Mouse (Mus musculus): ENCODE measurements at regions not wholly inside any gene's neighbourhood (a gene's known extent, or its start where the extent isn't known, plus 50 kb on each side); places are given as distances from the start of the nearest gene placed in this dataset.

- DNase-seq (ENCODE audit: extremely low spot score in 1 of 2, low spot score in 1 of 2), result no peak
Observed at GRCm38 (mm10) chr3:41478971-41479370, 76.6 kb upstream of the Jade1 start.

DNA sequence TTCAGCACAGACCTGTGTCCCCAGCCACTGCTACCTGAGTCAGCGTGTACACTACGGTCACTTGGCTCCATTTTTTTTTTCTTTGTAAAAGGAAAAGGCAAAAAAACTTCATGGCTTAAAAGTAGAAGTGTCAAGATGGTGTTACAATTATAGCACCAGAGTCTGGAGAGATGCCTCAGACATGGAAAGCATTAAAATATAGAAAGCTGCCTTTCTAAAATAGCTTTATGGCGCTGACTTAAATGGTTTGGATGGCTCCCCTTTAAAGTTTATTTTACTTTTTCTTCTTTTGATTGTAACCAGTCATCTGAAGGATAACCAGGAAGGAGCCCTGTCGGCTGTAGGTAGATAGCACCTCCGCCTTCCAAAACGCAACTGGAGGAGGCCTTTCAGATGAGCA lies 79.0 kb upstream of the Jade1 start:
- DNase-seq (ENCODE audit: extremely low spot score in 1 of 2, low spot score in 1 of 2), result no peak

GRCm38 (mm10) chr3:41472586-41472985 lies 82.9 kb upstream of the Jade1 start:
- no peak for DNase-seq (ENCODE audit: extremely low spot score in 1 of 2, low spot score in 1 of 2)

DNA sequence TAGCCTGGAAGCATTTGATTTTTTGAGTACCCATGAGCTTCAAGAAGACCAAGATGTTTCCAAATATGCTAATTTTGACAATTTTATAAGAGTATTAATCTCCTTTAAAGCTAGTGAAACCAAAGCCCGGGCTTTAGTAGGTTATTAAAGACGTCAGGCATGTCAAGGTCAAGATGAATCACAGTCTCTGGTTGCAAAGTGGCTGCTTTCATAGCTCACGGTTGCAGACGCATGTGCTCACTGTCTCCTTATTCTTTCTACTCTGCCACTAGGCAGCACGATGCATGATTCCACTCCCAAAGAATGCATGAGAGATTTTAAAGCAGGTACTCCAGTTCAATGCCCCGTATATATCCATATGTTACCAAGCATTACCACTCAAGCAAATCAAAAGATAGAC lies 86.4 kb upstream of the Jade1 start:
- DNase-seq (ENCODE audit: extremely low spot score in 1 of 2, low spot score in 1 of 2), result no peak

DNA sequence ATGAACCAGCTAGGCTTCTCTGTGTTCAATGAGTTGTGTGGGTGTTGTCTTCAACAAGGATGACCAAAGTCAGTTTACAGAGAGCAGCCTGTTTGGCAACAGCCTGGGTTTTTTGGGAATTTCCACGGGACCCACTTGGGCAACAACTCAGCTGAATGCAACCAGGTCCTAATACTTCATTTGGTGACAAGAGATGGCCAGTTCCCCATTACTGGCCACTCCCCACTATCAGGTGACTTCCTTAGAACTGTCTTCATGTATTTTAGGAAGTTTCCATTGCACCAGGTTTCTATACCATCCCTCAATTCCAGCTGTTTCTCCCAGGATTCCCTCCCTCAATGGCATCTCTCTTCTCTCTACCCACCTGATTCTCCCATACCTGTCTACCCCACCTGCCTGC lies 87.7 kb upstream of the Jade1 start:
- DNase-seq (ENCODE audit: extremely low spot score in 1 of 2, low spot score in 1 of 2), result no peak

- no peak for DNase-seq (ENCODE audit: extremely low spot score in 1 of 2, low spot score in 1 of 2)
Observed at GRCm38 (mm10) chr3:41465893-41466292, 89.6 kb upstream of the Jade1 start.

DNA sequence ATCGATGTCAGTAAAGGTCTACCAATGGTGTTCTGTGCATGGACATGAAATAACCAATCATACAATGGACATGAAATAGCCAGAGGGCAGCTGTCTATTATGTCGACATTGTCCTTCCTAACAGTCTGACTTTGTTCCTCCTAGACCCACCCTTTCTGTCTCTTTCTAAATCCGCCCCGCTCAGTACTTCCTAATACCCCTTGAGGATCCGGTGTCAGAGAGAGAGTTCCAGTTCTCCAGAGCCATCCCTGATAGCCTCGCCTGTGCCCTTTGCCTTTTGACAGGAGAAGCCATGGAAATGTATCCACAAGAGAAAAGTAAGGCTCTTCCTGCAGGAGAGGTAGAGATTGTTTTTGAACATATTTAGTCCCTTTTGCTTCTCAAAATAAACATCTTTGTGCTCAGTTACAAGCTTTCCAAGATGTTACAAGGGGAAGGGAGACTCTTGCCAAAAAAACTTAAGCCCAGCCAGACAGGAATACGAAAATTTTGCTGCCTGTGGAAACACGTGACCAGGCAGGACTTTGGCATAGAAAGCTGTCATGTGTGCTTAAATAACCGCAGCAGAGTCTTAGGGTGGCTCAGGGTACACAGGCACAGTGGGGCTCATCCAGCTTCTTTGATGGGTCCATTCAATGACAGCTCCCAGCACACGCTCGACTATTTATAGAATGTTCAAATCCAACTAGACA lies 92.4 kb upstream of the Jade1 start:
- no peak for DNase-seq (ENCODE audit: extremely low spot score in 1 of 2, low spot score in 1 of 2)

- no peak for DNase-seq (ENCODE audit: extremely low spot score in 1 of 2, low spot score in 1 of 2)
Observed at GRCm38 (mm10) chr3:41460131-41460530, 95.4 kb upstream of the Jade1 start.

DNA sequence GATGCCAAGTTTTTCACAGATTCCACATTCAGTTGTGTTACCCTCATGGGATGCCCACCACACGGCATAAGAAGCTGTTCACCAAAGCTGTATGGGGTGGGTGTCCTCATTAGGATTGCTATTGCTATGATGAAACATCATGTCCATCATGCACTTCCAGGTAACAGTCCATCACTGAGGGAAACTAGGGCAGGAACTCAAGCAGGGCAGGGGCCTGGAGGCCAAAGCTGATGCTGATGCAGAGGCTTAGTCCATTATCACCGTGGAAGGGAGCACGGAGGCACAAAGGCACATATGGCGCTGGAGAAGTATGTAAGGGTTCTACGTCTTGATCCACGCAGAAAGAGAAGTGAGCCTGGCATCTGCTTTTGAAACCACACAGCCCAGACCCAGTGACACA lies 97.4 kb upstream of the Jade1 start:
- no peak for DNase-seq (ENCODE audit: extremely low spot score in 1 of 2, low spot score in 1 of 2)

DNA sequence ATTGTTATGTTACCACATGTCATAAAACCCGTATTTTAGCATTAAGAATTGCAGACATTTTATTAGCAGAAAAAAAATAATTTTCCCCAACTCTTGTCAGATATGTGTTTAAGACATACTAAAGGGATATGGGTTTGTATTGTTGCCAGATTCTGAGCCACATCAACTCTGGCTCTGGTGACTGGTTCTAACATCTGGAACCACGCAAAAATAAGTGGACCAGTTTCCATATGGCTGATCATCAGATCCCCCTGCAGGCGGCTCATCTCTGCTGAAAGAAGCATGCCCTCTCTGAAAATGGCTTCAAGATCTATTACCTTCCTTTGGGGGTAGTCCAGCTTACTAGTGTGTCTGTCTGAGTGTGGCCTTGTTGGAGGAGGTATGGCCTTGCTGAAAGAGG lies 102.0 kb upstream of the Jade1 start:
- no peak for DNase-seq (ENCODE audit: extremely low spot score in 1 of 2, low spot score in 1 of 2)

DNA sequence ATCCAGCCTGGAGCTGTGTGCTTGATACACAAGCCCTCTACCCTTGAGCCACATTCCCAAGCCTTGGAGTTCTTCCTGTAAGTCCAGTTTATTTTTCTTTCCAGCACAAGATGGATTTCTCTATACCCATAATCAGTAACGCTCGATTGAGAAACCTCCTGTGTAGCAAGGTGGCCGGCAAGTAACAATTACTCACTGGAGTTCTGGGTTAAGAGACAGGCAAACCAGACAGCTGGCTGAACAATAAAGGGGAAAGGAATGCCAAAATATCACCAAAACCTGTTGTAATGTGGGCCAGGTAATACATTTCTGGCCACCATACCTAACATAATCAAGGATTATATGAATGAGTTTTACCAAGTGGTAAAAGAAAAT lies 102.8 kb upstream of the Jade1 start:
- no peak for DNase-seq (ENCODE audit: extremely low spot score in 1 of 2, low spot score in 1 of 2)

DNA sequence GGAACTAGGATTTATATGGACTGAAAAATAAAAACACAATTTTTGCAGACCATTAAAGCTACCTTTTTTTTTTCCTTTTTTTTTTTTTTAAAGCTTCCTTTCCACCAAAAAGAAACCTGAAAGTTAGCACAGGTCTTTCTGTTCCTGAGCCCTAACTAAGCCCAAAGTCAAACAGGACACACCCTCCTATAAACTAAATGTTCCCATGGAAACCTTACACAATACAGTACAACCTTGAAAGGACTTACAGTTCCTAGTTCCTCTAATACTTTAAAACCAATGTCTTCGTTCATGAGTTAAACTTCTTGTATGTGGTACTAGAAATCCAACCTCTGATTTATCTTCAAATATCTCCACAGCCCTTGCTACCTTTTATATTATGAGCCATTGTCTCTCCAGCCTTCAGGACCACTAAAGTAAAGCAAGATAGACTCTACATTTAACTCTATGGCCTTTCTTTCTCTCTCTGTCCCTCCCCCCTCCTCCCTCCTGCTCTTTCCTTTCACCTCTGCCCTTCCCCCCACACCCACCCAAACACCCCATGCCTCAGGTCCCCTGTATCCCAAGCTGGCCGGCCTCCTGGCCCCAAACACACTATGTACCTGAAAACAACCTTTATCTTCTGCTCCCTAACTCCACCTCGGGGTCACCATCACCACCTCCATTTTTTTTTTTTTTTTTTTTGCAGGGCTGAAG lies 103.4 kb upstream of the Jade1 start:
- DNase-seq (ENCODE audit: extremely low spot score in 1 of 2, low spot score in 1 of 2), result no peak

DNA sequence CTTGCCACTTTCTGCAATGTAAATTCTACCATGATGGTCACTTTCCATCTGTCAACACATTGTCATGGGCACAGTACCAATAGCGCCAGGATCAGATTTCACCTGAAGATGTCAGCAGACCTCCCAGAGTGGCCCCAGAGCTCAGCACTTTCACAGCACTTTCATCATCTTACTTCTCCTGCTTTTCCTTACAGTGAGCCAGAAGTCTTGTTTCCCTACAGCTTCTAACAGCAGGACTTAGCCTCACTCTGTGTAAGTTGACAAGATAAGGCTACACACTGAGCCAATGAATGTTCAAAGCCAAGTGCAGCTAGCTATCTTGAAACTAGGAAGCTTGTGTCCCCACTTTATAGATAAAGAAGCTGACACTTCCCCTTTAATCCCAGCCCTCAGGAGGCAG lies 104.8 kb upstream of the Jade1 start:
- no peak for DNase-seq (ENCODE audit: extremely low spot score in 1 of 2, low spot score in 1 of 2)

DNA sequence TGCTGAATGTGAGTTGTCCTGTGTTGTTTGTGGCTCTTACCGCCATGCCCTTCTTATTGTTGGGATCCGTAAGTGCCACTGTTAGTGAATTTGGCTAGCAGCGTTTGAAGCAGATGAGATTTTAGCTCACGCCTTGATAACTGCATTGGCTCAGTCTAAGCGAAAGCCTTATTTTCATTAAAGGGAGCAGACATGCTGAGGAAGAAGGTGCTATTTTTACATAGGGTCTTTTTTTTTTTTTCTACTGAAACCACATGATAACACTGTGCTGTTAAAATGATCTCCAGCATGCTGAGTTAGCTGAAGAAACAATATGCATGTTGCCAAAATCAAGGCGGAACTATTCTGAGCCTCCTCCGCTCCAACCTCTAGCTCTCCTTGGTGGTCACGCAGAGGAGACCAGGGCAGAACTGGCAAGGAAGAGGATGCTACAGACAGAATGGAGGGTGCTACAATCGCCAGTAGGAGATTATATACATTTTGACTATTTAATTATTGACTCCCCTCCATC lies 111.2 kb upstream of the Jade1 start:
- no peak for DNase-seq (ENCODE audit: extremely low spot score in 1 of 2, low spot score in 1 of 2)

GRCm38 (mm10) chr3:41436238-41436637 lies 119.3 kb upstream of the Jade1 start:
- DNase-seq (ENCODE audit: extremely low spot score in 1 of 2, low spot score in 1 of 2), result no peak

GRCm38 (mm10) chr3:41433106-41433505 lies 122.4 kb upstream of the Jade1 start:
- DNase-seq (ENCODE audit: extremely low spot score in 1 of 2, low spot score in 1 of 2), result no peak

DNA sequence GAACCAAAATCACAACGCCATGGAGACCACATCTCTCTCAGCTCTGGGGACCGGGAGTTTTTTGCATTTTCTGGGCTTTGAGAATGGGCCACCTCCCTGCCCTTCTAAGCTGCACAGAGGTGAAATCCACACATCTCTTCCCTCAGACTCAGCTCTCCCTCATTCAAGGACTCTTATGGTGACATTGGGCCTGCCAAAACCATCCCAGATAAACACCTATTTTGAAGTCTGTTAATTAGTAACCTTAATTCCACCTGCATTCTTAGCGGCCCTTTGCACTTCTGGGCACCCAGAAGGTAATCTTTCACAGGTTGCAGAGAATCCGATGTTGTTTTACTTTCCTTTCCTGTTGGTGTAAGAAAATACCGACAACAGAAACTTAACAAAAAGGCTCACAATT lies 123.2 kb upstream of the Jade1 start:
- no peak for DNase-seq (ENCODE audit: extremely low spot score in 1 of 2, low spot score in 1 of 2)

DNA sequence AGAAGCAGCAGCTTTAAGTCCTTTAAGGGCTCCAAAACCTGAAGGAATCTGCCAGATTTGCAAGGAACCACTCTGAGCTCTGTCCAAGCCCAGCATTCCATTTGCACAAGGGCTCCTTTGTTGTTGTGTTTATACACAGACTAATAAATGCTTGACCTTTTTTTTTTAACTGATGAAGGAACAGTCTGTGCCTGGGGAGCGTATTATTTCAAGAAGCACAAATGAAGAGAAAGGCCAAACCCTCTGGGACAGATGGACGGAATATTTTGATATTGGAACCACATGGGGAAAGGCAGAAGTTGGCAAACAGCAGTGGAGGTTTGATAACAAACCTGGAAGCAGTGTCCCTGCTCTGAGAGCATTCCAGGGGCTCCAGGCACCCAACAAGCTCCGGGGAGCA lies 125.3 kb upstream of the Jade1 start:
- no peak for DNase-seq (ENCODE audit: extremely low spot score in 1 of 2, low spot score in 1 of 2)

- DNase-seq (ENCODE audit: extremely low spot score in 1 of 2, low spot score in 1 of 2), result no peak
Observed at GRCm38 (mm10) chr3:41426946-41427345, 128.6 kb upstream of the Jade1 start.

DNA sequence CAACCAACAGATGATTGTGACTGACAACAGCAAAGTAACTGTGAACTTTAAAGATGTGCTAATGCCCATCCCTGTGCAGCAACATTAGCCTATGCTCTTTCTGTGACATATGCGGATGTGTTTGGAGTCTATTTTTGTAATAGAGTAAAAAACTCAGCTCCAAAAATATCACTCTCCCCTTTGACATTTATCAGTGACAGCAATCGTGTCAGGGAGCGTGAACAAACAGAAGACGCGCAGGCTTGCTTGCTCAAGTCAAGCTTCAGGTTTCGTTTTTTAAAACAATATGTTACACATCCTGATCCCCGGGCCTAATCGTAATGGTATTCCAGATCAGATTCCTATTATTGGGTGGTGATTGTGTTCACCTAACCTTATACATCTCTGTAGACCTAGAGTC lies 129.7 kb upstream of the Jade1 start:
- DNase-seq (ENCODE audit: extremely low spot score in 1 of 2, low spot score in 1 of 2), result no peak

- no peak for DNase-seq (ENCODE audit: extremely low spot score in 1 of 2, low spot score in 1 of 2)
Observed at GRCm38 (mm10) chr3:41424142-41424939, 131.2 kb upstream of the Jade1 start.

Data from layer of hippocampus, postnatal 25 days (tissue).